Mouse (Mus musculus): ENCODE results near the gene Usp21. TPM values are rescaled to one million over a fixed set of nuclear protein-coding genes. Genes with fewer than 3 reads are reported as not detected.

Usp21 gene
- total RNA-seq (2023), result 10 to 100 TPM; 48.0 to 55.5 TPM

DNA sequence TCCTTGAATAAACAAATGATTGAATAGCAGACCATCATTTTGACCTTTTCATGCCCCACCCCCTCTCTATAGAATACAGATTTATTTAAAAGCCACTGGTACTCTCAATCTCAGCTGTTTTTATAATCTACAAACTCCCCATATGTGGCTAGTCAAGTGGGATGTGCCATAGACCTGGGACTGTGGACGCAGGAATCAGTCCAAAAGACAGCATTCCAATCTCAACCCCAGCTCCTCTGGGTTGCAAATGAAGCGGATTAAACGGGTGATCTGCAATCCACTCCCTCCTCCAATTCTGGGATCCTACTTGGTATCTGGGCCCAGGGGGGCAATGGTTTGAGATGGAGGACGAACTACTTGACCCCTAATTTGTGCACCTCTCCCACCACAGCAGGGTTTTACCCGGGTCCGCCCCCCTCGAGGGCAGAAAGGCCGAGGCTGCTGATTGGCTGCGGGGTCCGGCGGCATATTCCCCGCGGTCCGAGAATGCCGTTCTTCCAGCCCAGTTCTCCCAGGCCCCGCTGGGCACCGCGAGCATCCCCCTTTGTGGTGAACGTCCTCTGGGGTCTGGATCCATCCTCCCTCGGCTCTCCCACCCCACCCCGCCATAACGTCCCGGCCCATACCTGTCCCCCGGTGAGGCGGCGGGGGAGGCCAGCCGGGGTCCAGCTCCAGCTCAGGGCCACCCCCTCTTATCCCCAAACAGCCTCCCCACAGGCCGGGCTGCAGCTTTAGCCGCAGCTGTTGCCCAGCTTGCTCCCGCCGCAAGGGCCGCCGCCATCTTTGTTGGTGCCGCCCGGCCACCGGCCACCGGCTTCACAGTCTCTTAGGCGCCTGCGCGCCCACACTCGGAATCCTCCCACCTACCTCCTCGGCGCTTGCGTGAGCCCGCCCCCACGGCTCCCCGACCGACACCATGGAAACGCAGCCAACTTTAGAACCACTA lies at the start of gene Usp21:
Usp21 (minus strand) TSS at position 856 of the 946 bp plus-strand sequence.

DNA sequence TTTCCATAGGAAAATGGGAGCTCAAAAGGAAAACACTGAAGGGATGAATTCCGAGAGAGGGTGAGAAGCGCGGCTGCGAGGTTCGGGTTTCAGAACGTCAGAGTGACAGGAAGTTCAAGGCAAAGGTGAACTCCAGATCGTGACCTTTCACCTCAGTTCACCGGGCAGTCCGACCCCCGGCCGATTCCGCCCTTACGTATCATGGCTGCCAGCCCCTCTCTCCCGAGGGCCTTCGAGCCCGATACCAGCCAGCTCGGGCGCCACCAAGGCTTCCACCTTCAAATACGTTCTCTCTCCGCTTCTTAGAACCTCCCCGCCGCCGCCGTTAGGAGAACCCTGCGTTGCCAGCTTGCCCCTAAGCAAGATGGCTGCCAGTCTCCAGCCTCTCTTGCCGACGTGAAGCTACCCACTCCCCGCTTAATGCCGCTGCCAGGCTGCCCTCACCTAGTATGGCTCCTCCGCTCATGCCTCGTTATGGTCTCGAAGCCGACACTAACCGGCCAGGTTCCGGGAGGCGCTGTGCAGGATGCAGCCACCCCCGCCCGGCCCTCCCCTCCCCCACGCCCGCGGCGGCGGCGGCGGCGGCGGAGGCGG lies 41.1 kb upstream of the Usp21 start, which contains the start of gene Dedd:
Dedd (plus strand) TSS at position 307 of the 594 bp plus-strand sequence.

DNA sequence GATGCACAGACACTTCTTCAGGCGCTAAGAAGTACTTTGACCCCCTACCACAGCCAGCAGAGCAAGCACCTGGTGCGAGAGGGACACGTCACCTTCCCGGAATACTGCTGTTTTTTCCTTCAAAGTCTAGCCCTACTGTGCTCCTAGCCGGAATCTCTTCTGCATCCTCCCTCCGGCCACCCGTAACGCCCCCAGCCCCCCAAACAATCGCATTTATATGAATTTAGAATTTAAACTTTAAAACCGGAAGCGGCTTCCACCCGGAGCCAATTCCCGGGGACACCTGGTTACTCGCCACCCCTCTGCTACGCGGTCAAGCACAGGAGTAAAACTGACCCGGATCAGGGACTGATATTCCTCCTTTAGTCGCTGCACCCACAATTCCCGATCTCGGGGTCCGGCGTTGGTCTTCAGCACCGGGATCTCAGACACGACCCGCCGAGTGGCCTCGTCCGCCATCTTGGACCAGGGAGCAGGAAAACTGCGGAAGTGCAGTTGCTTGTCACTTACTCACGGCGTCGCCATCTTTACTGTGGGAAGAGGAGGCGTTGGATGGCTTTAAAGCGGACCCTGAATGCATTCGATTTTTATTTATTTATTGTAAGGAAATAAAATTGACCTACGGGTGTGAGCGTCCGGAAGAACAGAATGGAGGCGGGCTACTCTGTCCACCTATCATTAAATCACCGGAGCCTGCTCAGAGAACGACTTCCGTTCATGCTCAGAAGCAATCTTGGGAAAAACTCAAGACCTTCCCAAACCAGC lies 6.7 kb upstream of the Usp21 start, which contains the start of gene Ufc1:
Ufc1 (minus strand) TSS at position 727 of the 765 bp plus-strand sequence.

DNA sequence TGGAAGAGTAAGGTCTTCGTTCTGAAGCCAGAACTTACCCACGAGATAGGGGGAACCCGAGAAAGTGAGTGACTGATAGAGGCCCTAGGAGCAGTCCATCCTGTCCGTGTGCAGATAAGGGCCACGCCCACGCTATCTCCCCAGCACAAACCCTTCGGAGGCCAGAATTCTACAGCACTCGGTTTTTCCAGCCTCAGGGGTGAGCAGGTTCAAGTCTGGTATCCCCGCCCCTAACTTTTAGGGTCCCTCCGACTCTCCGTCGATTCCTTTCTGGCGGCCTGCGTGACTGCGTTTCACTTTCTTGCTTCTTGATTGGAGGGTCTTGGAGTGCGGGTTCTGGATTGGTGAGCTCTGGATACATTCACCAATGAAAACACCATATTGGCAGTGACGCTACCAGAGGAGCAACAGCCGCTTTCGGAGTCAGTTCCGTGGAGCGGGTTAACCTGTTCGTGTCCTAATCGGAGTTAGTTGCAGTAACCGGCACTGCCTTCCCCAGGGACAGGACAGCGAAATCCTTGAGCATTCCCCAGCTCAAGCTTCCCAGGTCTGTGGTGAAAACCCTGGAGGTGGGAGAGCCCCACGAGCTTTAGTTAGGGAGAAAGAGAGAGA lies 6.8 kb downstream of the Usp21 start, which contains the start of gene Ppox:
Ppox (minus strand) TSS at position 271 of the 612 bp plus-strand sequence.

DNA sequence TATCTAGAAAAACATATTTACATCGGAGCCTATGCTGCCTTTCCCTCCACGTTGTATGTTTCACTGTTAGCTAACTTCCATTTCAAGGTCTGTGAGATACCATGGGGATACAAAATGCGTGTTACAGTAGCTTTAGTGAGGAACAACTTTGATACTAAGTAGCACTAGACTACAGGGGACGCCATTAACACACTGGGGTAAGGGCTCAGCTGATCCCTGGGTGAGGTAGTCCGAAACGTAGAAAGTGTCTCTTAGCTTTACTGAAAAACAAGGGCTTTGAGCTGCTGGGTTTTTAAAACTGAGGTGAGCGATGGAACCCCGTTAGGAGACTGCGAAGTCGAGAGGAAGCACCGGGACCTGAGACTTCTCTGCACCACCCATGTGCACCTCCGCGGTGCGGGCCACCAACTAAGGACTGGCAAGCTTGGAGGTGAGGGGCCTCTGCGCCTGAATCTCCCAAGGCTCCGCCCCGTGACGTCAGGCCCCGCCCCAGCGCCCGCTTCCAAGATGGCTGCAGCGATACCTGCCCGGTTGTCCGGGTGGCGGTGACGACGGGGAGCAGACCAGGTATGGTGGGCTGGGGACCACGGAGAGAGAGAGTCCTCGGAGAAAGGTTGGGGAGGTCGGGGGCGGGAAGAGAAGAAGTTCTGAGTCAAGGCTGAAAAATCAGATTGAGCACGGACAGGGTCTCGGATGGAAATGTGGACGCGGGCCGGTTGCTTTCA lies 17.8 kb downstream of the Usp21 start, which contains the start of gene B4galt3:
B4galt3 (plus strand) TSS at position 481 of the 725 bp plus-strand sequence.

DNA sequence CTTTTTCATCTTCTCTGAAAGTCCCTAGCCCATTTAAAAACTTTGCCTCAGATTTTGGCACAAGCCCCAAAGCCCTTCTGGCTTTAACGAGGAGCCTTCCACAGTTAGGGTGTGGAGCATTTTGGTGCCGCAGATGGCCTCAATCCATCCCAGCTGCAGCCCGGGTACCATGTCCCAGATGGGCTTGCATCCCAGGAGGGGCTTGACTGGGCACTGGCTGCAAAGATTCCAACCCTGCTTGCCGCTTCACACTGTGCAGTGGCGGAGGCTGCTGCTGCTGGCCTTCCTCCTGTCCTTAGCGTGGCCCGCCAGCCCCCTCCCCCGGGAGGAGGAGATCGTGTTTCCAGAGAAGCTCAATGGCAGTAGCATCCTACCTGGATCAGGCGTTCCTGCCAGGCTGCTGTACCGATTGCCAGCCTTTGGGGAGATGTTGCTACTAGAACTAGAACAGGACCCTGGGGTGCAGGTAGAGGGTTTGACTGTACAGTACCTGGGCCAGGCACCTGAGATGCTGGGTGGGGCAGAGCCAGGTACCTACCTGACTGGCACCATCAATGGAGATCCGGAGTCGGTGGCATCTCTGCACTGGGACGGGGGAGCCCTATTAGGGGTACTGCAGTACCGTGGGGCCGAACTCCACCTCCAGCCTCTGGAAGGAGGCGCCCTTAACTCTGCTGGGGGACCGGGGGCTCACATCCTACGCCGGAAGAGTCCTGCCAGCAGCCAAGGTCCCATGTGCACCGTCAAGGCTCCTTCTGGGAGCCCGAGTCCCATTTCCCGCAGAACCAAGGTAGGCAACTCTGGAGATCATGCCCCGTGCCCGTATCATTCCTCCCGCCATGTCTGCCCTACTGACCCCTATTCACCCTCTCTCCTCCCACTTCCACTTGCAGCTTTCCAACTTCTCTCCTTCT lies 36.9 kb downstream of the Usp21 start, which contains the start of gene Ndufs2:
Ndufs2 (minus strand) TSS at position 709 of the 914 bp plus-strand sequence.

DNA sequence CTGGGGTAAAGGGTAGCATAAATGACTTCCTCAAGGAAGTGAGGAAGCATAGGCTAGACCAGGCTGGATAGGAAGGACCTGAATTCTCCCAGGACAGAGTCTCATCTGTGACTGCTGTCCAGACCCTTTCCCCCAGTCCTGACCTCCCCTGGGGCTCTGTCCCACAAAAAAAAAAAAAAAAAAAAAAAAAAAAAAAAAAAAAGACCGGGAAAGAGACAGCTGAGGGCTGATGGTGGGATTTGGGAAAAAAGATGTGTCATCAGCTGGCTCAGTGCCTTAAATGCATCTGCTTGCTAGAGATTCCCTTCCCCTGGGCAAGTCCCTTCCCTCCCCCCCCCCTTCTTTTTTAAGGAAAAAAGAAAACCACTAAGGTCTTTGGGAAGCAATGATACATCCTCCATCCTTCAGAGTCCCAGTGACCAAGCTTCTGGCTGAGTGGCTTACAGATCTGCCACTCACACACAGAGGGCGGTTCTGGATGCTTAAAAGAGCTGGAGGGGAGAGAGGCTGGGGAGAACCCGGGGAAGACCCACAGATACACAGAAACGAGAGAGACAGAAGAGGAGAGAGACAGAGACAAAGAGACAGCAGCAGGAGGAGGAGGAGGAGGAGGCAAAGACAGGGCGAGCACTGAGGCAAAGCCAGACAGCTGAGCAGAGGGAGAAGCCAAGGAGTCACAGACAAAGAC lies 37.7 kb downstream of the Usp21 start, which contains the start of gene Adamts4:
Adamts4 (plus strand) TSS at position 509 of the 688 bp plus-strand sequence.

DNA sequence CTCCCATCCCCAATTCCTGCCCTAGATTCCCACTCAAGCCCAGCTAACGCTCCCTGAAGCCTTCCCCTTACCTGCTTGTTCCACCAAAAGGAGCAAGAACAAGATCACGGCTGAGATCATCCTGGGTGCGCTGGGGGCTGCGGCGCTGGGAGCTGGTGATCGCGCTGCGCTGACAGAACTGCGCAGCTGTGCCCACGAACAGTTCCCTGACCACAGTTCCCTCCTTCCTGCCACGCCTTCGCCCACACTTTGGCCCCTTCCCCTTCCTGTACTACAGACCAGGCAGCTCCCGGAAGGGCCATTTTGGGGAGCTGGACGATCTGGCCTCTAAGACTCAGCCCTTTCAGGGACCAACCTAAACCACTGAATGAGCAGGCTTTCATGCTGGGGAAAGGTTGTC lies 53.7 kb downstream of the Usp21 start, which contains the start of gene Fcer1g:
Fcer1g (minus strand) TSS at position 240 of the 400 bp plus-strand sequence.

Other genes with a start within 250 kb of the Usp21 start
- 100 to 1,000 TPM; 435 to 496 TPM for gene Fcgr3, start 223.1 kb downstream of the Usp21 start, total RNA-seq (2023)
- gene Cfap126, start 174.1 kb downstream of the Usp21 start, total RNA-seq (2023), result 1 to 10 TPM; 2.3 to 4.7 TPM
- gene Sdhc, start 137.4 kb downstream of the Usp21 start, total RNA-seq (2023), result 100 to 1,000 TPM; 116 to 122 TPM
- gene Mpz, start 137.3 kb downstream of the Usp21 start, total RNA-seq (2023), result not detected
- not detected for gene Pcp4l1, start 91.7 kb downstream of the Usp21 start, total RNA-seq (2023)
- not detected for gene Nr1i3, start 74.0 kb downstream of the Usp21 start, total RNA-seq (2023)
- gene Tomm40l, start 65.5 kb downstream of the Usp21 start, total RNA-seq (2023), result 10 to 100 TPM; 20.6 to 23.0 TPM
- gene Apoa2, start 62.9 kb downstream of the Usp21 start, total RNA-seq (2023), result not detected
- gene Fcer1g, start 53.6 kb downstream of the Usp21 start, total RNA-seq (2023), result 1,000 to 10,000 TPM; 1,527 to 1,601 TPM
- gene Adamts4, start 37.6 kb downstream of the Usp21 start, total RNA-seq (2023), result not detected
- gene Ndufs2, start 36.6 kb downstream of the Usp21 start, total RNA-seq (2023), result 100 to 1,000 TPM; 132 to 148 TPM
- 10 to 100 TPM; 42.2 to 55.5 TPM for gene B4galt3, start 17.7 kb downstream of the Usp21 start, total RNA-seq (2023)
- 10 to 100 TPM; 37.6 to 41.1 TPM for gene Ppox, start 6.8 kb downstream of the Usp21 start, total RNA-seq (2023)
- gene Ufc1, start 7.0 kb upstream of the Usp21 start, total RNA-seq (2023), result 10 to 100 TPM; 66.5 to 66.8 TPM
- gene Dedd, start 41.2 kb upstream of the Usp21 start, total RNA-seq (2023), result 10 to 100 TPM; 25.3 to 26.8 TPM
- gene Nit1, start 57.7 kb upstream of the Usp21 start, total RNA-seq (2023), result 10 to 100 TPM; 20.2 to 21.3 TPM
- 10 to 100 TPM; 54.1 to 92.1 TPM for gene Pfdn2, start 57.7 kb upstream of the Usp21 start, total RNA-seq (2023)
- not detected for gene Klhdc9, start 72.8 kb upstream of the Usp21 start, total RNA-seq (2023)
- 1 to 10 TPM; 7.3 to 8.1 TPM for gene Nectin4, start 82.1 kb upstream of the Usp21 start, total RNA-seq (2023)
- gene Arhgap30, start 101.0 kb upstream of the Usp21 start, total RNA-seq (2023), result 100 to 1,000 TPM; 286 to 288 TPM
- 100 to 1,000 TPM; 195 to 199 TPM for gene Usf1, start 123.3 kb upstream of the Usp21 start, total RNA-seq (2023)
- gene Tstd1, start 130.9 kb upstream of the Usp21 start, total RNA-seq (2023), result 1 to 10 TPM; 9.1 to 9.9 TPM
- gene F11r, start 149.5 kb upstream of the Usp21 start, total RNA-seq (2023), result 10 to 100 TPM in 1 of 2 experiments, 1 to 10 TPM in 1; 8.2 to 11.3 TPM
- 10 to 100 TPM in 1 of 2 experiments, 1 to 10 TPM in 1; 9.1 to 11.1 TPM for gene Alyref2, start 215.5 kb upstream of the Usp21 start, total RNA-seq (2023)
- 1 to 10 TPM; 1.9 TPM for gene Itln1, start 247.3 kb upstream of the Usp21 start, total RNA-seq (2023)